Mouse (Mus musculus) kidney, adult 11 months (tissue): ENCODE results near the gene Ackr3.

Experiments
- DNase-seq: peaks from one replicate; pipeline ENCODE4 v3.0.0; 2022

Ackr3 gene

GRCm38 (mm10) chr1:90206684-90207083 lies 2.9 kb downstream of the Ackr3 start:
- no peak for DNase-seq

GRCm38 (mm10) chr1:90207279-90207678 lies 3.5 kb downstream of the Ackr3 start:
- no peak for DNase-seq

DNA sequence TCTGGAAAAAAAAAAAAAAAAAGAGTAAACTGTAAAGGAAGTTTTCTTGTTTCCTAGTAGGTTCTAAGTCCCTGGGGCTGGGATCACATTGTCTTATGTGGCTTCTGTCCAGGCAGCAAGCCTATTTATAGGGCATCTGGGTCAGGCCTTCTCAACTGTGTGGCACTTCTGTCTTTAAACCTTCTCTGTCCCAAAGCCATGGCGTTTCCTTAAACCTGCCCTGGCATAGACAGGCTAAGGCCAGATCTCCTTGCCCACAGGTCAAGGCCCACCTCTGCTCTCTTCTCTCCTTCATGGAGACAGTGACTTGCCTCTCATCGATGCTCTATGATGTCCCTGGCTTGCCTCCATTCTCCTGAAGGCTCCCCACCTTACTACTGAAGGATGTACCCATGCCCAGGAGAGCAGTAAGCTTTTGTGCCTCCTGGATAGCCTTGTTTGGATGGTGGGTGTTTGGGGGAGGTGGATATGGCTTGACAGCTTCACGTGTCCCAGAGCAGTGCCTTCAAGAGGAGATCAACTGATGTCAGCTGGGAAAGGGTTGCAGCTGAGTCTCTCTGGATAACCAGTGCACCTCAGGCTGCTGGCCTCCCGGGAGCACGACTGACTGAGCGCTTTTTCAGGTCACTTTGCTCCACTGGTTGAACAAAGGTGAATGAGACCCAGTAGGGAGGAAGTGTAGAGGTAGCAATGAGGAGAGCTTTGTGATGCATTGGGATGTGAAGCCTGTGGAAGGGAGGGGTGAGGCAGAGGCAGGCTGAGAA lies 4.1 kb downstream of the Ackr3 start:
- DNase-seq, result peak; percentile 72

GRCm38 (mm10) chr1:90208503-90208860 lies 4.7 kb downstream of the Ackr3 start:
- DNase-seq, result no peak

DNA sequence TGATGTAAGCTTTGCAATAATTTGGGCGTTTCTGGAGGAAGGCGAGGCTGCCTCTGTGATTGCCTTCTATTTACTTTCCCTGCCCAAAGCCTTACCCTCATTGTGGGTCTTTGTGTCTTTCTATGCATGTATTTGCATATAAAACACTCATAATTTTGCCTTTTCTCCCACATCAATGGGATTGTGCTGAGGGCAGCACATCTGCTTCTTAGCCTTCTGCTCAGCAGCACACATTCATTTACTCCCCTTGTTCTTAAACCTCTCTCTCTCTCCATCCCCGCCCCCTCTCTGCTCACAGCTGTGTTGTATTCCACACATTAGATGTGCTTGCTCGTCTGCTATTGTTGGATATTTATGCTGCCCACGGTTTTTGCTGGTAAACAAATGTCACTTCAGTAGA lies 5.3 kb downstream of the Ackr3 start:
- no peak for DNase-seq

DNA sequence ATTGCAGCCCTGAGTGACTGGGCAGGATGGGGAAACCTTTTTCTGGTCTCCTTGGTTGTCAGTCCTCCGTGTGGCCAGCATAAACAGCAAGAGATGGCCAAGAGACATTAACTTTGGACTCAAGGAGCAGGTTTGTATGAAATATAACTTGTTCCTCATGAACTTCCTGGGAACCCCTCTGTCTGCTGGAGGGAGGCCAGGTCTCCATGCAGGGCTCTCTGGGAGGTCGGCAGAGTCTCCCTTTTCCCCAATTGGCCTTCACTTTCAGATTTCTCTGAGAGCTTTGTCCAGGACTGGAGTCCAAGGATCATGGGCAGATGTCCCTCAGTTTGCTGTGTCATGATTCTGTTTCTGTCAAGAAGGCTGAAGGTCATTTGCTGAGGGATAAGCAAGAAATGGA lies 6.0 kb downstream of the Ackr3 start:
- peak; percentile 89 for DNase-seq

GRCm38 (mm10) chr1:90210346-90210745 lies 6.6 kb downstream of the Ackr3 start:
- DNase-seq, result no peak

DNA sequence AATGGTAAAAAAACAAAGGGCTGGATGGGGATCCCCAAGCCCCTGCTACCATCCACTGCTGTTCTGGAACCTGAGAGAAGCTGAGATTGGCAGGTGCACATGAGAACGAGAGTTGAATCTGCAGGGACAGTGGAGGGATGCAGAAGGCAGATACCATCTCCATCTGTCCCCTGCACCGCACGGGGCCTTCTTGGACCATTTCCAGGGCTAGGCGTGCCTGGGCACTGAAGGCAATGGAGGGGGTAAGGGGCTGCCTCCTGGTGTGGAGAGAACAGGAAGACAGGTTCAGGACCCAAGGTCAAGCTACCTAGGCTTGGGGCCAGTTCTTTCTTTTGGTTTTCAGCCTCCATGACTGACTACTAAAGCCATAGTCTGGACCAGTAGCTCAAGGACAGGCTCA lies 7.0 kb downstream of the Ackr3 start:
- no peak for DNase-seq

GRCm38 (mm10) chr1:90212376-90212775 lies 8.6 kb downstream of the Ackr3 start:
- peak; percentile 84 for DNase-seq

- DNase-seq, result no peak
These were observed 9.1 kb downstream of the Ackr3 start for GRCm38 (mm10) chr1:90212901-90213300.

GRCm38 (mm10) chr1:90214021-90214420 lies 10.2 kb downstream of the Ackr3 start:
- DNase-seq, result no peak

DNA sequence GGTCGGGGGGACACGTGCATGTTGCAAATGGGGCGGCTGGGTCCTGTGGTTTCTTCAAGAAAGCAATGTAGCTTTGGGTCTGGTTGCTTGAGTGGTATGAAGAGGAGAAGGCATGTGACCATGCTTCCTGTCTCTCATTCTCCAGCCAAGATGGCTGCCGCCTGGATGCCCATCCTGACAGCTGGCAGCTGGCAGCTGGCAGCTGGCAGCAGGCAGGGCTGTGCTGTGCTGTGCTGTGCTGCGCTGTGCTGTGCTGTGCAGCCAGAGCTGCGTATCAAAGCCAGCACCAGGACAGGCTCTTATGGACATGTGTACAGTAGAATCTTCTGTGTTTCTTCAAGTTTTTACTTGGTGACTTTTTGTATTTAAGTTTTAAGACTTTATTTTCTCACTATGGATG lies 11.1 kb downstream of the Ackr3 start:
- DNase-seq, result no peak

- DNase-seq, result no peak
These were observed 12.1 kb downstream of the Ackr3 start for GRCm38 (mm10) chr1:90215881-90216280.

DNA sequence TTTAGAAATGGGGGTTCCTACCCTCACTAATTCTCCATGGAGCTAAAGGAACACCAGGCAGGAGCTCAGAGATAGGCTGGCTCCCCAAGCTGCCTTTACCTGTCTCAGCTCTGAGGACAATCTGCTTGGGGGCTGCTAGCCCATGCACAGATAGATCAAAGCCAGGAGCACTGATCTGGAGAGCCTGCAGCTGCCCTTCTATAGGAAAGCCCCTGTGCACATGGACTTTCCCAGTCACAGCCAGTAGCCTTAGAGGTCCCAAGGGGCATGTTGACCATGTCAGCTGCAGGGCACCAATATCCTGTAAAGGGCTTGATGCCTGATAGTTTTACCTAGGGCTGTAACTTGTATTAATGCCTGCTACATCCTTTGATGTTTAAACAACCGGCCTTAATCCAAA lies 12.6 kb downstream of the Ackr3 start:
- no peak for DNase-seq

DNA sequence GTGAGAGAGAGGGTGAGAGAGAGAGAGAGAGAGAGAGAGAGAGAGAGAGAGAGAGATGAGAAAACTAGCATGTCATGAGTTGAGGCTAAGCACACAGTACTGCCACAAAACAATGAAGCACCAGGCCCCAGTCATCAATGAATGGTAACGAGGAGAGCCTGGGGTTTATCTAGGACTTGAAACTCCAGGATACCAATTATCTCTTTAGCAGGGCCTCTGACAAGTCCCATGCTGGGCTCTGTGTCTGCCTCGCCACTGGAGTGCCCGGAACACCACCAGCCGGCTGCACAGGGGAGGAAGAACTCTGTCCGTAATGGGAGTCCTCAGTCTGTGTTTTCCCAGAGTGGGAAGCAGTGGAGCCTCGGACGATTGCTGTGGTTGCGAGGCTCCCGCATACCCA lies 16.5 kb downstream of the Ackr3 start:
- no peak for DNase-seq

DNA sequence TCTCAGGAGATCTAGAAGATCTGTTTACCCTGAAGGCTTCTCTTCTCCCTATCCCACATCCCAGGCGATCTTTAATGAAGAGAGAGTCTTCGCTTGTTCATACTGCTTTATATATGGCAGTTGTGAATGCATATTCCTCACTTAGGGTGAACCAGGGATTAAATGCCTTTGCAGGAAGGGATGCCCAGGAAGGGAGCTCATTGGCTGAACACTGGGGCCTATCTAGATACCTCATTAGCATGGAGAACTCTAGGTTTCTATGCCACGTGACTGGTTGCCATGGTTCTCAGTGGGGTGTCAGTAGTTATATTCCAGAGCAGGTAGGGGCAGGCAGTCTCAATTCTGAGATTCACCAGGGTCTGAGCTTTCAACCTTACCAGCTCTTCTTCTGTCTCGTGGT lies 17.1 kb downstream of the Ackr3 start:
- DNase-seq, result no peak

- DNase-seq, result no peak
These were observed 18.1 kb downstream of the Ackr3 start for GRCm38 (mm10) chr1:90221811-90222361.

- no peak for DNase-seq
These were observed 18.7 kb downstream of the Ackr3 start for GRCm38 (mm10) chr1:90222427-90222901.

- peak; percentile 64 for DNase-seq
These were observed 19.2 kb downstream of the Ackr3 start for GRCm38 (mm10) chr1:90223006-90223405.

- DNase-seq, result peak; percentile 29
These were observed 21.9 kb downstream of the Ackr3 start for GRCm38 (mm10) chr1:90225603-90226254.

GRCm38 (mm10) chr1:90227684-90228322 lies 24.0 kb downstream of the Ackr3 start:
- DNase-seq, result no peak

DNA sequence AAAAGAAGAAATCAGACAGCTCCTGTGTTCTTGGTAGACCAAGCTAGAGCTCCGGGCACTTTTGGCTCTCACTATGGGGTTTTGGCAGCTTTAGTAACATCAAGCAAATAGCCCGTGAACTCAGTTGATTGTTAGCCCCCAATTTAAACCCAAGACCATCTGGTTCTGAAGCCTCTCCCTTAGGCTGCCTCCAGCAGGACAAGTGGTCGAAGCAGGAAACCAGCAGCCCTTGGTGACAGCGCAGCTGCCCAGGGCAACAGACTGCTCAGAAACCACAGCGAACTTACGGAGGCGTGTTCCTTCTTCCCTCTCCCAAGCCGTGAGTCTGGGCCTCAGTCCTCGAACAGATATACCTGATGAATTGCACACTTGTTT lies 24.5 kb downstream of the Ackr3 start:
- no peak for DNase-seq

- no peak for DNase-seq
These were observed 26.8 kb downstream of the Ackr3 start for GRCm38 (mm10) chr1:90230611-90231010.
